Mouse (Mus musculus) right cerebral cortex, postnatal 4 days (tissue): ENCODE data around the gene Rab3c.
A peak's percentile ranks its signal among the peaks of the same experiment; 100 is the strongest.

ENCODE experiments used
- DNase-seq: peaks from one replicate; pipeline ENCODE4 v3.0.0-alpha.2; 2022

Rab3c gene

DNA sequence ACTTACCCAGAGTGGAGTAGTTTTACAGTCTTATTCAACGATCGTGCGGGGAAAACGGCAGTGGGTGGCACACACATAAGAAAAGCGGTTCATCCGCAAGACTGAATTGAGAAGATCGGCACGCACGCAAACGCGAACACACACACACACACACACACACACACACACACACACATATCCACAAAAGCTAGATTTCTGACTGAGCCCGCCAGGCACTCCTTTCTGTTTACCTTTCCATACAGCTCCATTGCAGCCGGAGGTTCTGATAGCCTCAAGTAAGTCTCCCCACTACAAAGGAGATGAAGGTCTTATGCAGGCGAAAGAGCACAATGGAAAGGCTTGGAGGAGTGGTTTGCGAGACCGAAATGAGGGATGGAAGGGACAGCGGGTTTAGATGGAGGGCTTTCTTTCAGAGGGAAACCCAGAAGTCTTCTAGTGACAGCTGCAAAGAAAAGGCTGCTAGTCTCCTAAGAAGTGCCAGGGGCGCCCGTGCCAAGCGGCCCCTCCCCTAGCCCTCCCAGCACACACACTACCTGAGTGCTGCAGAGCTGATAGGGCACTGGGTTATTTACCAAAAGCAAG lies at the start of gene Rab3c:
TSS of gene Rab3c (minus strand) at position 434 of the 582 bp plus-strand sequence.
- DNase-seq: peak; percentile 33

- DNase-seq: no peak
Measured at GRCm38 (mm10) chr13:110318746-110319145, 38.0 kb upstream of the Rab3c start.

- DNase-seq: no peak
Measured at GRCm38 (mm10) chr13:110307188-110307587, 26.4 kb upstream of the Rab3c start.

DNA sequence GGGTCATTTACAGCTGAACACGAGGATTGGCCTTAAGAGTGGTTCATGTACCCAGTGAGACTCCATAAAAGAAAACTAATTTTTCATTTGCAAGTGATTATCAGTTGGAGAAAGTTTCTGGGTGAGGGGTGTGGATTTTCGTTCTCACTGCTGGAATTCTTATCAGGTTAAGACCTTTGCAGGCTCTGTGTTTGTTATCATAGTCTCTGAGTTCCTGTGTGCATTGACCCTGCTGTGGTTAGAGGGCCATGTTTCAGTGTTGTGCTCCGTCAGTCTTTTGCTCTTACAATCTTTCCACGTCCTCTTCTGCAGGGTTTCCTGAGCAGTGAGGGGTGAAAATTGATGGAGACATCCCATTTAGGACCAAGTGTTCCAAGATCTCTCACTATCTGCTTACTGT lies 16.3 kb upstream of the Rab3c start:
- no peak for DNase-seq

DNA sequence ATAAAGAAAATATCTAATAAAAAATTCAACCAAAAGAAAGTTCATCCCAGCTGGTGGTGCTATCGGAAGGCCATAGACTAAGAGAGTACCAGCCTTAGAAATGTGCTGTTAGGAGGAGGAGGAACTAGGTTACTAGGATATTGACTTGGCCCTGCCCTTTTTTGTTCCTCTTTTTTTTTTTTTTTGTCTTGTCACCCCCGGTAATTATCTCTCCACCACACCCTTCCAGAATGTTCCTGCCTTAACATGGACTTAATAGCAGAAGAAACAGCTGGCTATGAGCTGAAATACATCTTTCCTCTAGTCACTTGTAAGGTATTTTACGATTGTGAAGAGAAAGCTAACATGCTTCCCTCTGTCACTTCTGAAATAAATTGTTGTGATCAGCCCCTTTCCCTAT lies 7.7 kb upstream of the Rab3c start:
- DNase-seq: no peak

GRCm38 (mm10) chr13:110283781-110284180 lies 3.0 kb upstream of the Rab3c start:
- DNase-seq: no peak

DNA sequence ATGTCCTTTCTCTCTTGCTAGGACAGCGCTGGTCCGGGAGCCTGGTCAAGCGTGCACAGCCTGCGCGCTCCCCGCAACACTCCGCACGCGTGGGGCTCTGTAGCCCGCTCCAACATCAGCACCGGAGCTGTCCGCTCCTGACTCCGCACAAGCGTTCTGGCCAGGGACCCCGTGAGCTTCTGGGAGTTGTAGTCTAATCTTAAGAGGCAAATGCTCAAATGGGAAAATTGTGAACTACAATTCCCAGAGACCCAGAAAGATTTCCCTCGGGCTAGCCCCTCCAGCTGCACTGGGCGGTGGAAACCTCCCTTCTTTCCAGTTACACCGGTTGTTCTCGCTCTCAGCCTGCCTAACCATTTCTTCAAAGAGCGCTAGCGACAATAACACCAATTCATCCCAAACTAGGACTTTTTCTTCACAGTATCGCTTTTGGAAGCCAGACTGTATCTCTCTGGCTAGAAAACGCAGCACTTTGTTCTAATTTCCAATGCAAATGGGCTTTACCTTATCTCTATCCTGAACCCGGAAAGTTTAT lies 701 bp downstream of the Rab3c start:
- peak; percentile 70 for DNase-seq

- DNase-seq: no peak
Measured at GRCm38 (mm10) chr13:110278976-110279736, 1.6 kb downstream of the Rab3c start.

DNA sequence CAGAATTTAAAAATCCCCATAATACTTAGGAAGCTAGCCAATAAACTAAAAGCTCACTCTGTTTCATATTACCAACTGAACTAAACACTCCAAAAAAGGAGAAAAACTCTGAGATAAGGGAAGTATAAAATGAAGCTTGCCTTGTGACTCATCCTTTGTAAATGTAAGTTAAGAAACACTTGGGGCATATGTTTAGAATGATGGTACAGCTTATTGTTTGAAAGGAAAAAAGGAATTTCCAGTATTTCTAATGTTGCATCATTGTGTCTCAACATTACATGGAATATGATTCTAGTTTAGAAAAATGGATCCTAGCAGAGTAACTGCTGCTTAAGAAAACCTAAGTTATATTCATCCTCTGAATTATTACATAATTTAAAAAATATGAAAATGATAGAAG lies 3.1 kb downstream of the Rab3c start:
- DNase-seq: no peak

GRCm38 (mm10) chr13:110275471-110275870 lies 5.3 kb downstream of the Rab3c start:
- no peak for DNase-seq

GRCm38 (mm10) chr13:110260649-110261048 lies 20.1 kb downstream of the Rab3c start:
- no peak for DNase-seq

GRCm38 (mm10) chr13:110251453-110251852 lies 29.3 kb downstream of the Rab3c start:
- no peak for DNase-seq

GRCm38 (mm10) chr13:110248481-110248880 lies 32.3 kb downstream of the Rab3c start:
- DNase-seq: no peak

GRCm38 (mm10) chr13:110238970-110239369 lies 41.8 kb downstream of the Rab3c start:
- DNase-seq: no peak

DNA sequence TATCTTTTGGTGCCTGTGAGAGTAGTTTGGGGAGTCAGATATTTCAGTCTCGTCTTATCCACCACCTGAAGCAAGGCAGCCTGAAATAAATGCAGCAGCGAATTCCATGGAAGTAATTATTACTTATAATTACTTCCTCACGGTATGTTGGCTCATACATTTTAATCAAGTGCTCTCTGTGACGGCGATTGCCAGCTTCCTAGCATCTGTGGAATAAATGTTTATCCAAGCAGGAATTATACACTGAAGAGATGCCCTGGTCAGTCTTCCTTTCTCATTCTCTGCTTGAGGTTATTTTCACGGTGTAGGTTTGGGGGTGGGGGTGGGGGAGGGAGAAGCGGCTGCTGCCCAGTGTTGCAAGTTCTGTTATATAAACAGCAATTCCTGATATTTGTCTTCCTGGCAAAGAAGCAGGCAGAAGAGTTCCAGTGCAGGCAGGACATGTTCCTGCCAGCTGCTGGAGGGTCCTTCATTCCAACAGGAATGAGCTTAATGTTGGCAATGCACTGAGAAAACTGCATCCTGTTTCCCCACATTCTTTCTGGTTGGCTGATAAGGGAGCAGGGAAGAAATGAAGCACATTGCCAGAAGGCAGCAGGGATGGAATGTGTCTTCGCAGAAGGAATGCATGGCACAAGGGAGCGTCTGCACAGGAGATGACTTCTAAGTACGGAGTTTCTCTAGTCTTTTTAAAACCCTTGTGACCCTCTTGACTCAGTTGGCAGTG lies 43.4 kb downstream of the Rab3c start:
- no peak for DNase-seq

GRCm38 (mm10) chr13:110233364-110233763 lies 47.4 kb downstream of the Rab3c start:
- DNase-seq: no peak

DNA sequence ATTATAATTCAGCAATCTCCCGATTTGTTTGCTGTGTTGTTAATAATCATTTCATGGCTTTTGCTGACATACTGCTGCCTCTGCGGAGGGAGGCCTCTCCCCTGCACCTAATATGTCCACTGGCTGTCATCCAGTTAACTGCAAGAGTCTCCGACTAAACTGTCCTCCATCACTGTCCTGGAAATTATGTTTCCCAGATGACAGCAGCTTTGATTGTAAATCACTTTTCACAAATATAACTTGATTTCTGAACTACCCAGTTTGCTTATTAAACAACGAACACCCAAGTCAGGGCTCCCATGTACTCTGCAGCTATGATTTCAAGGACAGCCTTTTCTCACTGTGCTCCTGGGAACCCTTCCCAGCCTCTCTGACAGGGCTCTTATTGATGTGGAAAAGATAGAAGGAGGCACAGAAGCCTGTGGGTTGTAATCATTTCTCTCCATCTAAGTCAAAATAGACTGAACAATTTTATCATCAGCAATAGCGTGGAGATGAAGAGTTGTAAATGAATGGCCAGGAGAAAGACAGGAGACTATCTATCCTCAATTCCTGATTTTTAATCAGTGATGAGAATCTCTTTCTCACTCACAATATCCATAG lies 49.6 kb downstream of the Rab3c start:
- no peak for DNase-seq

DNA sequence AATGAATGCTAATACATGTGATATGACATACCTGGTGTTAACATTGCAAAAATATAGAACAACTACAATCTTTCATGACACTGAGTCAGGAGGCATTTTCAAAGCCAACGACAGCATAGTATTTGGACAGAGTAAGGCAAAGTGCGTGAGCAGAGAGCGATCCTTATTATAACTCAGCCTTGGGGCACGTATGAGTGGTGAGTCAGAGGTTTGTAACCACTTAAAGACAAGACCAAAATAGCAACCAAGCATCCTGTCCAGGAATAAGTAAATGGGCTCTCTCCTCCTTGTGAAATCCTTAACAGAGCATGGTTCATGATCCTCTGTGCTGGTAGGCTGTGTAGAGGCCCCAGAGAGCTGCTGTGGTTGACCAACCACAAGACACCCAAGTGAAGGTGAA lies 50.8 kb downstream of the Rab3c start:
- no peak for DNase-seq

DNA sequence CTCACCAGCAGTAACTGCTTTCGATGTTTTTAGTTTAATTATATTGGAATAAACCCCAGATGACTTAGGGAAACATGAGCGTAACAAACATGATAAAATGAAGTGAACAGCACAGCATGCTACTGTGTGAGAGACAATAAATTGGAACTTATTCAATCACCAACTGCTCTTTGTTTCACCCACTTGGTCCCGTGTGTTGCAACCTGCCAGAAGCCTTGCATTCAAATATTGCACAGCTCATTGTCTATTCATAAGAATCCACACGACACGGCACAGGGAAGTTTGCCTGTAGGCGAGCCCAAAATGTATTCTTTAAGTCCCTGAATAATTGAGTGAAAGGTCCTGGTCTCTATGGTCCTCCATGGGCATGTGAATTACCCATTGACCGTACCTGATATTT lies 61.6 kb downstream of the Rab3c start:
- no peak for DNase-seq

- DNase-seq: no peak
Measured at GRCm38 (mm10) chr13:110218497-110218896, 62.3 kb downstream of the Rab3c start.

DNA sequence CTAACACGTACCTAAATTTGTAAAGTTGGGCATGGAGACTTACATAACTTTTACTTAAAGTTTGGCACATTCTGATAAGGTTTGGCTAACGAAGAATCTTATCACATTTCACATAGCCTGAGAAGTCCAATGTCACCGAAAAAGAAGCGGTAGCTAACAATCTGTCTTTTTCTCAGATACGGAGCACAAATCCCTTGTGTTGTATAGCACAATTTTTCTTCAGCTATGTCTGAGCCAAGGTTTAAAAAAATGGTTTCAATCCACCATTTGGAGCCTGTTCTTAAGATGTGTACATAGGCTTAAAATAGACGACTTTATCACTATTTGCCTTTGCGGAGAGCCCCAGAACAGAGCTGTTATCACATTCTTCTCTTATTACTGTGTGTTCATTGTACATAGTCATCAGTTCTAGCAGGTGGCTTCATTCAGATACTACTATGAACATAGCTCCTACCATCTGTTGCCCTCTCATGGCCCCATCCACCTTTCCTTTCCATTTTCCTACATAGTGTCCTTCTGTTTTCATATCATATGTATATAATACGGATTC lies 69.2 kb downstream of the Rab3c start:
- DNase-seq: no peak

- no peak for DNase-seq
Measured at GRCm38 (mm10) chr13:110198906-110199305, 81.9 kb downstream of the Rab3c start.

DNA sequence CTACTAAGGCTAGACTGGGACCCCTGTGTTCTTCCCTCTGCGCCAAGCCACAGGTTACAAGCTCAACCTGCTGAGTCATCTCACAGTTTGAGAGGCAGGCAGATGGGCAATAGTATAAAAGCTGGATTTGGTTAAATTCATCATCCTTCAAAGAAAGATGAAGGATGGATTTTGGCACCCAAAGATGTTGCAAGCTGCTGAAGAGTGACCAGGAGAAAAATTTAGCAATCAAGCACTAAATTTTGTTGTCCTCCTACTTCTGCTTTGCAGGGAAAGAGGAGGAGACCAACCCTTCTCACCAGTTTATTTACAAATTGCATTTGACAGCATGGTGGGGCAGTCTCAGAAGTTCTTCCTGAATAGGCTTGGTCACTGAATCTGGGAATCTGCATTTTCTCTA lies 90.8 kb downstream of the Rab3c start:
- no peak for DNase-seq
